Mouse (Mus musculus) frontal cortex, postnatal 36 days (tissue): ENCODE measurements around the gene Myo5c.

Source experiments
- DNase-seq, 2 experiments: peaks; one replicate each; pipeline ENCODE4 v3.0.0; 2022; ENCODE audit warnings: low spot score in 2 of 2

Gene Myo5c

GRCm38 (mm10) chr9:75322099-75322885 lies 90.5 kb downstream of the Myo5c start:
- DNase-seq, result peak; percentile 35 to 45

GRCm38 (mm10) chr9:75328047-75328446 lies 96.2 kb downstream of the Myo5c start:
- DNase-seq, result no peak

GRCm38 (mm10) chr9:75330821-75331220 lies 99.0 kb downstream of the Myo5c start:
- peak; percentile 61 to 69 for DNase-seq

- no peak for DNase-seq
Measured at GRCm38 (mm10) chr9:75334440-75334839, 102.6 kb downstream of the Myo5c start.

GRCm38 (mm10) chr9:75338016-75338415 lies 106.2 kb downstream of the Myo5c start:
- DNase-seq, result peak; percentile 66 to 84

GRCm38 (mm10) chr9:75342433-75342832 lies 110.6 kb downstream of the Myo5c start:
- DNase-seq, result no peak

- DNase-seq, result no peak
Measured at GRCm38 (mm10) chr9:75347458-75347857, 115.6 kb downstream of the Myo5c start, which contains the start of gene Bcl2l10. Gene Bcl2l10 (plus strand): TSS chr9:75347758.

- no peak for DNase-seq
Measured at GRCm38 (mm10) chr9:75348066-75348465, 116.2 kb downstream of the Myo5c start.

- no peak for DNase-seq
Measured at GRCm38 (mm10) chr9:75348641-75349040, 116.8 kb downstream of the Myo5c start.

- peak in 1 of 2 experiments; percentile 33 for DNase-seq
Measured at GRCm38 (mm10) chr9:75353094-75353493, 121.3 kb downstream of the Myo5c start.
